Mouse (Mus musculus) hindbrain, embryonic 13.5 days (tissue): ENCODE results near the gene Fam76a. TPM values are rescaled to one million over a fixed set of nuclear protein-coding genes. Genes with fewer than 3 reads are reported as not detected.
A peak's percentile ranks its signal among the peaks of the same experiment; 100 is the strongest.

Experiments
- ATAC-seq: fragments of 200-750 bp; cut with Nextera tagmentation; 2 replicates; pipeline ENCODE4 v1.8.0; 2017; ENCODE audit warnings: moderate TSS enrichment; ENCODE audit not compliant: low FRiP score
- H3K27ac ChIP-seq: fragments of 300-500 bp; sonication (generic); 2 replicates; pipeline ENCODE4 v1.5.1; 2015; ENCODE audit warnings: inconsistent platforms, mild to moderate bottlenecking, moderate library complexity
- H3K27me3 ChIP-seq: fragments of 300-500 bp; sonication (generic); 2 replicates; pipeline ENCODE4 v1.6.1; 2015; ENCODE audit warnings: mild to moderate bottlenecking, inconsistent platforms
- H3K36me3 ChIP-seq: fragments of 300-500 bp; sonication (generic); 2 replicates; pipeline ENCODE4 v1.6.1; 2015; ENCODE audit warnings: mild to moderate bottlenecking, inconsistent platforms
- H3K4me1 ChIP-seq: fragments of 300-500 bp; sonication (generic); replicated peaks from 2 replicates; pipeline ENCODE4 v1.6.1; 2015; ENCODE audit warnings: inconsistent platforms
- H3K4me2 ChIP-seq: fragments of 300-500 bp; sonication (generic); 2 replicates; pipeline ENCODE4 v1.6.1; 2015; ENCODE audit warnings: inconsistent platforms, mild to moderate bottlenecking, moderate library complexity
- H3K4me3 ChIP-seq: fragments of 300-500 bp; sonication (generic); 2 replicates; pipeline ENCODE4 v1.5.1; 2015; ENCODE audit warnings: mild to moderate bottlenecking, inconsistent platforms
- H3K9ac ChIP-seq: fragments of 300-500 bp; sonication (generic); 2 replicates; pipeline ENCODE4 v1.6.1; 2015; ENCODE audit warnings: mild to moderate bottlenecking, inconsistent platforms
- H3K9me3 ChIP-seq: fragments of 300-500 bp; sonication (generic); 2 replicates; pipeline ENCODE4 v1.6.1; 2016; ENCODE audit warnings: inconsistent platforms
- WGBS: fragments of 180-500 bp; shearing (Covaris S2); methylation state at CpG from one replicate; pipeline ENCODE4 v1.1.7; 2015; 5-methylcytosine and 5-hydroxymethylcytosine counted together
- polyA plus RNA-seq: library from polyadenylated mRNA; unstranded; fragments of >200 nt; fragmentation: Nextera tagmentation; extraction: Ambion mirVana; gene quantifications from 2 replicates; pipeline ENCODE4 v1.2.1, GENCODE M21; 2015

Gene Fam76a
- polyA plus RNA-seq = 38.7 and 38.9 TPM in 2 replicates

DNA sequence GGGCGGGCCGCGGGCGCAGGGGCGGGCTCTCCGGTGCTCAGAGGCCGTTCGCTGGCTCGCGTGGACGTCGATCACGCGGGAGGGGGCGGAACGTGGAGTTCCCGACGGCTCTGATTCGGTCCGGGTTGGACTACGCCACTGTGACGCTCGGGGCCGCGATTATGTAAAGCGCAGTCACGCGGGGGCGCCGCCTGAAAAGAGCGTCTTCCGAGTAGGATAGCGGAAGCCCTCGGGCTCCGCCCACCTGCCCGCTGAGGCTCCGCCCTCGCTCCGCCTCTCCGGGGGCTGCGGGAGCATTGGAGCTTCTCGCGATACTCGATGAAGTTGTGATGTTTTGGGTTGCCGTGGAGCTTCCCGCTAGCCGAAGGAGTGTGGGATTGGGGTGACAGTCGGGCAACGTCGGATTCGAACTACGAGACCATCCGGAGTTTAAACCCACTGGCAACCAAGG is at the start of gene Fam76a:
Fam76a (minus strand) TSS at position 1 of the 451 bp plus-strand sequence.
- under 1% methylated on average over 53 of the region's 53 CpGs for WGBS
- Histone ChIP-seq H3K36me3 (peaks cover 18% of the 10 kb centered on the region), H3K27me3 (no peaks in the 10 kb centered on the region), H3K4me3 (peak within 1 kb of the TSS; percentile 98), H3K9ac (peak within 1 kb of the TSS; percentile 95), H3K4me1 (peaks cover 18% of the 10 kb centered on the region), H3K4me2 (peak within 1 kb of the TSS; percentile 78), H3K9me3 (no peaks in the 10 kb centered on the region), H3K27ac (peak within 1 kb of the TSS; percentile 93)
- ATAC-seq = peak; percentile 99

DNA sequence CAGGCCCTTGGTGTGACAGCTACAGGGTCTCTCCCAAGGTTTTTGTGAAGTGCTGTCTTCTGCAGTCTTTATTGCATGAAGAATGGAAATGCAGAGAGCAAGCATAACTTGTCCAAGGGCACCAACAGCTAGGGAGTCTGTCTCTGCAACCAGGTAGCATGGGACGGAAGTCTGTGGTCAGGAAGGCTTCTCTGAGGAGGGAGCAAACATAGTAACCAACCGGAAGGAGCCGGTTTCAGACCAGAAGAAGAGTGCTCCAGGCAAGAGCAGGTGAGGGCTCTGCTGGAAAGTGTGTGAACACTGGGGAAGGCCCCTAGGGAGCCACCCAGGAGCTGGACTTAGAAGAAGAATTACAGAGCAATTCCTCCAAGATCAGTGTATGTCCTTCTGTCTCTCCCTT is 49.7 kb upstream of the Fam76a start:
- ATAC-seq = no peak
- H3K27me3 ChIP-seq = peaks cover 59% of the 10 kb centered on the region
- no peak overlapping the region for H3K4me3 ChIP-seq
- H3K4me2 ChIP-seq = no peak overlapping the region
- WGBS = 64% methylated on average over 3 of the region's 3 CpGs
- H3K9ac ChIP-seq = no peak overlapping the region
- H3K4me1 ChIP-seq = peaks cover 39% of the 10 kb centered on the region
- H3K36me3 ChIP-seq = no peaks in the 10 kb centered on the region
- H3K9me3 ChIP-seq = no peaks in the 10 kb centered on the region
- no peak overlapping the region for H3K27ac ChIP-seq

DNA sequence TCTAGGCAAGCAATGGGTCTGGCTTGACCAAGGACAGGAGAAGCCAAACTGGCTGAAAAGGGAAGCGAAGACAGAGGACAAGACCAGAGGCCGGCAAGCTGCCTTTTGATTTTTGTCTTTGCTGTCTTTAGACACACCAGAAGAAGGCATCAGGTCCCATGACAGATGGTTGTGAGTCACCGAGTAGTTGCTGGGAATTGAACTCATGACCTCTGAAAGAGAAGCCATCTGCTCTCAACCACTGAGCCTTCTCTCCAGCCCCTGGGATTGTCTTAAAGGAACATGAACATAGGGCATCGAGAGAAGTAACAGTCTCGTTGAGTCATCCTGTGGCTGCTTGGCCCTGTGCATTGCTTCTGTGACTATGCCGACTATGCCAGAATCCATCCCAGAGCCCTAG is 49.2 kb upstream of the Fam76a start:
- Histone ChIP-seq H3K36me3 (no peaks in the 10 kb centered on the region), H3K9ac (no peak overlapping the region), H3K4me3 (no peak overlapping the region), H3K4me1 (peaks cover 39% of the 10 kb centered on the region), H3K4me2 (no peak overlapping the region), H3K9me3 (no peaks in the 10 kb centered on the region), H3K27ac (no peak overlapping the region), H3K27me3 (peaks cover 54% of the 10 kb centered on the region)
- no peak for ATAC-seq
- 67% methylated on average over 6 of the region's 6 CpGs for WGBS

DNA sequence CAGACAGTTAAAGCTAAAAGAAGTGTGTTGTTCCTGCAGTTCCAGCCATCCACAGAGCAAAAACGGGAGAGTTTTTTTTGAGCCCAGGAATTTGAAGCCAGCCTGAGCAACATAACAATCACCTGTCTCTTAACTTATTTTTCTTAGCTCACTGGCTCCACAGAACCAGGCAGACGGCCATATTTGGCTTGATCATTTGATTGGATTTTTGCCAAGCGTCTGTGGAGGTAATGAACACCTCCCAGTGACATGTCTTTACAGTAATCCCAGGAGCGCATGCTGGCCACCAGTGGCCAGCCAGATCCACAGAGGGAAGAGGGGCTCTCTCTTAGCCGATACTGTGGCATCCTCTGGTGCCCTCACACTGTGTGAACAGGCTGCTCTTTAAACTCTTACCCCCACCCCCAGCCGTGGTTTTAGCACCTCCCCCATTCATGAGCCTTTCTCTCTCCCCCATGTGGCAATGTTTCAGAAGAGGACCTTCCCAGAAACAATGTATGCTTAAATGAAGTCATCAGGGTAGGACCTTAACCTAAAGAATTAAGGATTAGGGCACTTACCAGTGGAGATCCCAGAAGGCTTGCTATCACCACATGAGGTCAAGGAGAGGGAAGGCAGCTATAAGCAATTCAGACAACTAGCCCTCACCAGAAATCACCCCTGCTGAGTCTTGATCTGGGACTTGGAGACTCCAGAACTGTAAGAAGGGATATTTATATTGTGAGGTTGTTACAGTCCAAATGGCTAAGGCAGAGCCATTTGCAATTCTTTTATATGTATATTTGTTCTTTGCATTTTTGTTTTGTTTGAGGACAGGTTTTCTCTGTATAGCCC is 46.0 kb upstream of the Fam76a start:
- H3K4me3 ChIP-seq = no peak overlapping the region
- 34% methylated on average over 6 of the region's 6 CpGs for WGBS
- no peak for ATAC-seq

DNA sequence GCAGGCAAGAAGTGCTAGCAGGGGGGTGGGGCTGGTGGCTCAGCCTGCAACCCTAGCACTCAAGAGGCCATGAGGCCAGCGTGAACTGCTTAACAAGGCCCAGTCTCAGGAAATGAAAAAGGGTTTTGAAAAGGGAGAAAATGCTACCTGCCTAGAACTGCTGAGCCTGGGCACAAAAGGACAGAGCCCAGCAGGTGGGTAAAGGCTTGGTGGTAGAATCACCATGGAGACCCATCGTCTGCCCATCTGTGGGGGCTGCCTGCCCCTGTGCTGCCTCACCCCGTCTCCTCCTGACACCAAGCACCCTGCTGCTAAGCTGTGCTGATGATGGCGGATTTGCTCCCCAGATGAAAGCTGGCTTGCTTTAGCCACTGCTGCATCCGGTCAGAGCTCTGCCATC is 42.1 kb upstream of the Fam76a start:
- H3K9me3 ChIP-seq = no peaks in the 10 kb centered on the region
- no peaks in the 10 kb centered on the region for H3K27me3 ChIP-seq
- H3K4me2 ChIP-seq = no peak overlapping the region
- 18% methylated on average over 5 of the region's 5 CpGs for WGBS
- peak overlapping the region; percentile 43; the same call in 1 of the 2 replicates for H3K9ac ChIP-seq
- no peaks in the 10 kb centered on the region for H3K36me3 ChIP-seq
- peaks cover 36% of the 10 kb centered on the region for H3K4me1 ChIP-seq
- H3K4me3 ChIP-seq = no peak overlapping the region
- no peak for ATAC-seq
- peak overlapping the region; percentile 35; the same call in 1 of the 2 replicates for H3K27ac ChIP-seq

More for the DNA sequence above, 46.0 kb upstream of the Fam76a start:
- Histone ChIP-seq H3K36me3 (no peaks in the 10 kb centered on the region), H3K27ac (no peak overlapping the region), H3K9me3 (no peaks in the 10 kb centered on the region), H3K27me3 (peaks cover 21% of the 10 kb centered on the region), H3K4me2 (no peak overlapping the region), H3K9ac (no peak overlapping the region), H3K4me1 (peaks cover 29% of the 10 kb centered on the region)

DNA sequence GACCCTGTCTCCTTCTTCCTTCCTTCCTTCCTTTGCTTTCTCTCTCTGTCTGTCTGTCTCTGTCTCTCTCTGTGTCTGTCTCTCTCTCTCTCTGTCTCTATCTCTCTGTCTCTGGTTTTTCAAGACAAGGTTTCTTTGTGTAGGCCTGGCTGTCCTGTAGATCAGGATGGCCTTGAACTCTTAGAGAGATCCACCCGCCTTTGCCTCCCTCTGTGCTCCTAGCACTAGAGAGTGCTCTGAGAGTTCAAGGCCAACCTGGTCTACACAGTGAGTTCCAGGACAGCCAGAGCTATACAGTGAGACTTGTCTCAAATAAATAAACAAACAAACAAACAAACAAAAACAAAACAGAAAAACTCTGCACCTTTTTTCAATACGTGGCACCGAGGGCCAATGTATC is 41.7 kb upstream of the Fam76a start:
- 0 out of 2 replicates have a peak overlapping the region, but pooled peaks have one; percentile 43 for H3K9ac ChIP-seq
- ATAC-seq = no peak
- no peak overlapping the region for H3K4me3 ChIP-seq
- no peaks in the 10 kb centered on the region for H3K36me3 ChIP-seq
- 43% methylated on average over 3 of the region's 3 CpGs for WGBS
- H3K9me3 ChIP-seq = no peaks in the 10 kb centered on the region
- H3K27ac ChIP-seq = peak overlapping the region; percentile 35; the same call in 1 of the 2 replicates
- no peaks in the 10 kb centered on the region for H3K27me3 ChIP-seq
- H3K4me2 ChIP-seq = no peak overlapping the region
- H3K4me1 ChIP-seq = peaks cover 40% of the 10 kb centered on the region

DNA sequence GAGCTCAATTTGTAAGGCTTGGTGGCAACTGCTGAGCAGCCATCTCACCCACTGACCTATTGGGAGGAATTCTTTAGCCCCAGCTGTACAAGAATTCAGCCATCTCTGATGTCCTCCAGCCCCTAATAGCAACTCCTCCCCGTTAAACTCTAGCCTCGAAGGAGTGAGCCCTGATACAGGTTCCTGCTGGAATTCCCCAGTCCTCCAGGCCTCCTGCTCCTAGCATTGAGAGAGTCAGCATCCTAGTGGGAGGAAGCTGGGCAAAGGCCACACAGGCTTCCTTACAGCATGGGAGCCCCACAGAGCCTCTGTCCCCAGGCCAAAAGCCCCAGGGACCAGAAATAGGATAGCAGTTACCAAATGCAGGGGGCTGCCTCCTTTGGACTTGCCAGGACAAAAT is 41.1 kb upstream of the Fam76a start:
- no peak for ATAC-seq
- Histone ChIP-seq H3K4me1 (peaks cover 46% of the 10 kb centered on the region), H3K4me3 (no peak overlapping the region), H3K27ac (no peak overlapping the region), H3K4me2 (no peak overlapping the region), H3K36me3 (no peaks in the 10 kb centered on the region), H3K27me3 (no peaks in the 10 kb centered on the region), H3K9me3 (no peaks in the 10 kb centered on the region), H3K9ac (no peak overlapping the region)
- 45% methylated on average over 2 of the region's 2 CpGs for WGBS

DNA sequence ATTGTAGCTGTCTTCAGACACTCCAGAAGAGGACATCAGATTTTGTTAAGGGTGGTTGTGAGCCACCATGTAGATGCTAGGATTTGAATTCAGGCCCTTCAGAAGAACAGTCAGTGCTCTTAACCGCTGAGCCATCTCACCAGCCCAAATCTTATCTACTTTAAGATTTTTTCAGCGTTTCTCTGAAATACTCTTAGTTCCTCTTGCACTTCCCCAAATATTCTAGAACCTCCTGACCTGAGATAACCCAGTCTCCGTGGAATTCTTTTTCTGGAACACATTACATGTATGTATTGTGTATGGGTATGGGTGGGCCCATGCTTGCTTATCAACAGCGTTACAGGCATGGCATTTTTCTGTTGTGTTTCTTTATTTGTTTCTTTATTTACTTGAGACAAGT is 40.3 kb upstream of the Fam76a start:
- ATAC-seq = no peak
- 94% methylated on average over 4 of the region's 4 CpGs for WGBS
- no peaks in the 10 kb centered on the region for H3K9me3 ChIP-seq
- H3K4me1 ChIP-seq = peaks cover 47% of the 10 kb centered on the region
- H3K36me3 ChIP-seq = no peaks in the 10 kb centered on the region
- H3K4me2 ChIP-seq = no peak overlapping the region
- H3K27me3 ChIP-seq = no peaks in the 10 kb centered on the region
- H3K27ac ChIP-seq = no peak overlapping the region
- no peak overlapping the region for H3K9ac ChIP-seq
- no peak overlapping the region for H3K4me3 ChIP-seq

DNA sequence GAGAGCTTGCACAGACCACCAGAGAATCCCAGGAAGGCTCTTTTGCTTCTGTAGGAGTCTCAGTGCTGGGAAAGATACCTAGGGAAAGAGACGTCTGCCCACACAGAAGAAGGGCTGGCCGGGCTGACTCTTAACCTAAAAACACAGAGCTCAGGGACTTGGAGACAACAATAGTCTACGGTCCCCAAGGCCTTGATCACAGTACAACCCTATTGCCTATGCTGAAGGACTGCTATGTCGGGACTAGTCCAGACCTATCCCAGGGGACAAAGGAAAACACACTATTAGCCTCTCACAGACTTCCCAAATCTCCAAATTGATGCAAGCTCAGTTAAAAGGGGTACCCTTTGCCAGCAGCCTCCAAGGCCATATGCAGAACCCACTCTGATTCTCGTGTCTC is 39.5 kb upstream of the Fam76a start:
- WGBS = 79% methylated on average over 5 of the region's 5 CpGs
- no peaks in the 10 kb centered on the region for H3K27me3 ChIP-seq
- no peaks in the 10 kb centered on the region for H3K36me3 ChIP-seq
- H3K9ac ChIP-seq = no peak overlapping the region
- no peak overlapping the region for H3K4me2 ChIP-seq
- H3K9me3 ChIP-seq = no peaks in the 10 kb centered on the region
- no peak overlapping the region for H3K4me3 ChIP-seq
- ATAC-seq = no peak
- no peak overlapping the region for H3K27ac ChIP-seq
- H3K4me1 ChIP-seq = peaks cover 47% of the 10 kb centered on the region

DNA sequence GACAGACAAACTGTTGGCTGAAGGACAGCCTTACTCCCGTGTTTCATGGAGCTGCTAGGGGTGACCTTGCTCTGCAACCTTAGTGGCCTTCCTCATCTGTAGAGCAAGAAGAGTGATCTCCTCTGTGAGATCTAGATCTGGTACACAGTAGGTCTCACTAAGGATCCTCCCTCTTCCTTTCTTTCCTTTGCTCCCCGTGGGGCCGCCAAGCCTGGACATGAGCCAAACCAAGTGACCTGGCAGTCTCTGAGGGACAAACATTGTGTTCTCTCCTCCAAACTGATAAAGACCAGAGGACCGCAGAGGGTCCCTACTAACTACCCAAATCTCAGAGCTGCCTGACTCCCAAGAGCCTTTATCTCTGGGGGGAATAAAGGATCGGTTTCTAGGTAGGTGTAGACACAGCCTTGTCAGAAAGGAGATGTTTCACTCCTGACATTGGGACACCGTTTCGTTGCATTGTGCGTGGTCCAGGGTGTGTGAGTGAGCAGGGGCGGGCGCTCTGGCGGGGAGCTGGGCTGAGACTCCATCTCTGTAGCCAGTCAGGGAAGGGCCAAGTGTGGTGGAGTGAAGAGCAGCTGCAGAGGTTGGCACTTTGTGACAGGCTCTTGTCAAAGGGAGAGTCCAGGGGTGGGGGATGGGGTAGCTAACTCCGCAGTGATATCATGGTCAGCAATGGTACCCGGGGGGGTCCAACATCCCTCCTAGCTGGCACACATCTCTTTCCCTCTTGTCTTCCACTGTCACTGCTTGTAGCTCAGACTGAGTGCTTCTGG is 38.7 kb upstream of the Fam76a start:
- no peak for ATAC-seq
- 62% methylated on average over 13 of the region's 13 CpGs for WGBS
- Histone ChIP-seq H3K36me3 (no peaks in the 10 kb centered on the region), H3K9ac (no peak overlapping the region), H3K4me3 (no peak overlapping the region), H3K4me1 (peaks cover 47% of the 10 kb centered on the region), H3K27me3 (no peaks in the 10 kb centered on the region), H3K4me2 (no peak overlapping the region), H3K27ac (no peak overlapping the region), H3K9me3 (no peaks in the 10 kb centered on the region)

DNA sequence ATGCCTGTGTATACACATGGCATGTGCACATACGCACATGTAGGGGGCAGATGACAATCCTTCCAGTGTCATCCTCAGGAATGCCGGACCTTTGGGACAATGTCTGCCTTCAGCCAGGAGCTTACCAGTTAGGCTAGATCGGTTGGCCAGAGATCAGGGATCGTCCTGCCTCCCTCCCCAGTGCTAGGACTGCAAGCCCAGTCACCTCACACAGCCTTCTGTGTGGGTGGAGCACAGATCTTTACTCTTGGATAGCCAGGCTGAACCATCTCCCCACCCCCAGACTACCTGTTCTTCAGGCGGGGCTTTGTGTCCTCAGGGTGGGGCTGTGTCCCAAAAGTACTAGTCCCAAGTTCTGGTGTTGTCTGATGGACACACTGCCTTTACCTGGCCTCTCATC is 38.0 kb upstream of the Fam76a start:
- no peaks in the 10 kb centered on the region for H3K27me3 ChIP-seq
- no peak overlapping the region for H3K4me2 ChIP-seq
- no peaks in the 10 kb centered on the region for H3K36me3 ChIP-seq
- no peak for ATAC-seq
- H3K9me3 ChIP-seq = no peaks in the 10 kb centered on the region
- H3K27ac ChIP-seq = no peak overlapping the region
- H3K4me1 ChIP-seq = peaks cover 49% of the 10 kb centered on the region
- 79% methylated on average over 5 of the region's 5 CpGs for WGBS
- no peak overlapping the region for H3K9ac ChIP-seq
- no peak overlapping the region for H3K4me3 ChIP-seq

DNA sequence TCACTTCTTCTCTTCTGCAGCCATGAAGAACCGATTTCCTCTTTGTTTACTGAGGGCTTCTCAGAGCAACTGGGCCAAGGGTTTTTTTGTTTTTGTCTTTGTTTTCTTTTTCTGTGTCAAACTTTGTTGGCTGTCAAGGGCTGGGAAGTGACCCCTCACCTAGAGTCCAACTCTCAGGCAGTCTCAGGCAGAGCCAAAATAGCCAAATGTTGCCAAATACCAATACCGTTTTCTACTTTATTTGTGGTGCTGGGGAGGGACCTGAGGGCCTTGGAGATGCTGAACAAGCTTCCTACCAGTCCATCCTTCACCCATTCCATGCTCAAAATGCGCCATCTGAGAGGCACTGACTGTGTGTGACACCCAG is 37.3 kb upstream of the Fam76a start:
- WGBS = 50% methylated on average over 3 of the region's 3 CpGs
- ATAC-seq = no peak
- H3K36me3 ChIP-seq = no peaks in the 10 kb centered on the region
- peaks cover 51% of the 10 kb centered on the region for H3K4me1 ChIP-seq
- no peak overlapping the region for H3K9ac ChIP-seq
- H3K4me2 ChIP-seq = no peak overlapping the region
- no peak overlapping the region for H3K4me3 ChIP-seq
- no peaks in the 10 kb centered on the region for H3K9me3 ChIP-seq
- H3K27ac ChIP-seq = peak overlapping the region; percentile 83
- no peaks in the 10 kb centered on the region for H3K27me3 ChIP-seq
